Mouse (Mus musculus) midbrain, embryonic 13.5 days (tissue): Measurements from ENCODE around the gene G6pd2. TPM values are rescaled to one million over a fixed set of nuclear protein-coding genes. Genes with fewer than 3 reads are reported as not detected.

Experiments used
- ATAC-seq: fragments of 200-750 bp; cut with Nextera tagmentation; 2 replicates; pipeline ENCODE4 v1.8.0; 2017; ENCODE audit warnings: mild to moderate bottlenecking, moderate TSS enrichment, moderate library complexity
- H3K27ac ChIP-seq: fragments of 300-500 bp; sonication (generic); 2 replicates; pipeline ENCODE4 v1.5.1; 2015; ENCODE audit warnings: inconsistent platforms, mild to moderate bottlenecking, moderate library complexity
- H3K27me3 ChIP-seq: fragments of 300-500 bp; sonication (generic); 2 replicates; pipeline ENCODE4 v1.6.1; 2015; ENCODE audit warnings: mild to moderate bottlenecking, inconsistent platforms
- H3K36me3 ChIP-seq: fragments of 300-500 bp; sonication (generic); 2 replicates; pipeline ENCODE4 v1.6.1; 2015; ENCODE audit warnings: mild to moderate bottlenecking, inconsistent platforms
- H3K4me1 ChIP-seq: fragments of 300-500 bp; sonication (generic); replicated peaks from 2 replicates; pipeline ENCODE4 v1.6.1; 2015; ENCODE audit warnings: inconsistent platforms
- H3K4me2 ChIP-seq: fragments of 300-500 bp; sonication (generic); replicated peaks from 2 replicates; pipeline ENCODE4 v1.6.1; 2015; ENCODE audit warnings: moderate library complexity, mild to moderate bottlenecking, inconsistent platforms
- H3K4me3 ChIP-seq: fragments of 300-500 bp; sonication (generic); replicated peaks from 2 replicates; pipeline ENCODE4 v1.5.1; 2015; ENCODE audit warnings: mild to moderate bottlenecking, inconsistent platforms
- H3K9ac ChIP-seq: fragments of 300-500 bp; sonication (generic); replicated peaks from 2 replicates; pipeline ENCODE4 v1.6.1; 2015; ENCODE audit warnings: mild to moderate bottlenecking, inconsistent platforms
- H3K9me3 ChIP-seq: fragments of 300-500 bp; sonication (generic); 2 replicates; pipeline ENCODE4 v1.6.1; 2016; ENCODE audit warnings: mild to moderate bottlenecking, inconsistent platforms
- WGBS: fragments of 180-500 bp; shearing (Covaris S2); methylation state at CpG from one replicate; pipeline ENCODE4 v1.1.7; 2015; 5-methylcytosine and 5-hydroxymethylcytosine counted together
- polyA plus RNA-seq: library from polyadenylated mRNA; unstranded; fragments of >200 nt; fragmentation: Nextera tagmentation; extraction: Ambion mirVana; gene quantifications from 2 replicates; pipeline ENCODE4 v1.2.1, GENCODE M21; 2015

Gene G6pd2
- 0.07 TPM in 1 of 2 replicates, not detected in the other for polyA plus RNA-seq

GRCm38 (mm10) chr5:61808516-61808915 lies at the start of gene G6pd2:
Gene G6pd2, plus strand, starts transcription at chr5:61808816.
- Histone ChIP-seq H3K9me3 (no peaks in the 10 kb centered on the region), H3K4me3 (no peak within 1 kb of the TSS), H3K27me3 (no peaks in the 10 kb centered on the region), H3K4me1 (no peaks in the 10 kb centered on the region), H3K27ac (no peak within 1 kb of the TSS), H3K36me3 (no peaks in the 10 kb centered on the region), H3K4me2 (no peak within 1 kb of the TSS), H3K9ac (no peak within 1 kb of the TSS)
- ATAC-seq, result no peak
- 89% methylated on average over 2 of the region's 2 CpGs for WGBS

GRCm38 (mm10) chr5:61764214-61764613 lies 44.4 kb upstream of the G6pd2 start:
- Histone ChIP-seq H3K4me2 (no peak overlapping the region), H3K27ac (no peak overlapping the region), H3K9ac (no peak overlapping the region), H3K4me3 (no peak overlapping the region), H3K36me3 (no peaks in the 10 kb centered on the region), H3K4me1 (no peaks in the 10 kb centered on the region), H3K9me3 (0 out of 2 replicates have a peak, but pooled peaks cover 4% of the 10 kb centered on the region), H3K27me3 (no peaks in the 10 kb centered on the region)
- ATAC-seq, result no peak
- WGBS, result 71% methylated on average over 1 of the region's 1 CpGs

- H3K4me3 ChIP-seq, result no peak overlapping the region
- no peak for ATAC-seq
These were observed 24.4 kb downstream of the G6pd2 start for GRCm38 (mm10) chr5:61832935-61833551.

GRCm38 (mm10) chr5:61843891-61844290 lies 35.3 kb downstream of the G6pd2 start:
- no peak overlapping the region for H3K4me3 ChIP-seq
- no peaks in the 10 kb centered on the region for H3K4me1 ChIP-seq
- no peak for ATAC-seq
- no peaks in the 10 kb centered on the region for H3K27me3 ChIP-seq
- no peak overlapping the region for H3K27ac ChIP-seq
- no peak overlapping the region for H3K9ac ChIP-seq
- 71% methylated on average over 2 of the region's 2 CpGs for WGBS
- H3K9me3 ChIP-seq, result no peaks in the 10 kb centered on the region
- H3K4me2 ChIP-seq, result no peak overlapping the region
- no peaks in the 10 kb centered on the region for H3K36me3 ChIP-seq

More at GRCm38 (mm10) chr5:61832935-61833551, 24.4 kb downstream of the G6pd2 start:
- Histone ChIP-seq H3K4me2 (no peak overlapping the region), H3K36me3 (no peaks in the 10 kb centered on the region), H3K27me3 (no peaks in the 10 kb centered on the region), H3K27ac (no peak overlapping the region), H3K9me3 (no peaks in the 10 kb centered on the region), H3K4me1 (no peaks in the 10 kb centered on the region), H3K9ac (no peak overlapping the region)
